In genomic region chr4:153321085-153321484, GRCm38 (mm10) we compare ENCODE assay signal across 29 mouse cellular contexts.
DNase-seq lines count a peak whose midpoint lies in the region; ATAC-seq lines count a peak whose summit lies in the region.
"Had no signal": no experiment of that assay in that cellular context is flagged by ENCODE, and none has a peak within 500 bp of the region (broad histone marks: within the 10 kb centered on the region; RNA-seq: fewer than 3 reads in every experiment).

No protein-coding gene starts in this region.

- no peaks in the 10 kb centered on the region for H3K9me3 ChIP-seq in hindbrain, embryonic 13.5 days
- H3K9me3 ChIP-seq in hindbrain, embryonic 11.5 days (ENCODE audit: control insufficient read depth, low read length): no peaks in the 10 kb centered on the region
- H3K9me3 ChIP-seq in neural tube, embryonic 13.5 days: 0 out of 2 replicates have a peak, but pooled peaks cover 8% of the 10 kb centered on the region
- H3K9me3 ChIP-seq in hindbrain, embryonic 16.5 days (ENCODE audit: control insufficient read depth, low read length): no peaks in the 10 kb centered on the region
- H3K9me3 ChIP-seq in neural tube, embryonic 15.5 days (replicated peaks): no peaks in the 10 kb centered on the region
- H3K9me3 ChIP-seq: embryonic facial prominence, embryonic 10.5 days; heart, embryonic 13.5 days; limb, embryonic 13.5 days; neural tube, embryonic 12.5 days had no signal

- H3K9ac ChIP-seq in hindbrain, embryonic 13.5 days: no peak overlapping the region
- H3K9ac ChIP-seq in hindbrain, embryonic 11.5 days (ENCODE audit: low read depth, low read length): no peak overlapping the region
- no peak overlapping the region for H3K9ac ChIP-seq in neural tube, embryonic 13.5 days
- no peak overlapping the region for H3K9ac ChIP-seq in hindbrain, embryonic 16.5 days (ENCODE audit: low read depth, low read length)
- no peak overlapping the region for H3K9ac ChIP-seq in neural tube, embryonic 15.5 days (replicated peaks)
- H3K9ac ChIP-seq: heart, embryonic 13.5 days; limb, embryonic 13.5 days; liver, embryonic 12.5 days; neural tube, embryonic 12.5 days had no signal

- peaks cover 26% of the 10 kb centered on the region for H3K4me1 ChIP-seq in hindbrain, embryonic 13.5 days (replicated peaks)
- no peaks in the 10 kb centered on the region for H3K4me1 ChIP-seq in hindbrain, embryonic 11.5 days (replicated peaks; ENCODE audit: control insufficient read depth, insufficient read depth, low read length)
- peaks cover 17% of the 10 kb centered on the region; the same call in 1 of the 2 replicates for H3K4me1 ChIP-seq in neural tube, embryonic 13.5 days (replicated peaks)
- H3K4me1 ChIP-seq in hindbrain, embryonic 16.5 days (ENCODE audit: control insufficient read depth, insufficient read depth, low read depth, low read length): peaks cover 5% of the 10 kb centered on the region
- H3K4me1 ChIP-seq in neural tube, embryonic 15.5 days: peaks cover 23% of the 10 kb centered on the region

- DNase-seq in hindbrain, embryonic 11.5 days (ENCODE audit: low spot score): no peak
- no peak for DNase-seq in neural tube, embryonic 10.5 days (ENCODE audit: extremely low spot score, low spot score)
- DNase-seq: adrenal gland, adult 2 months; B cell, adult 2 months; cerebellum, adult 2 months; gastrocnemius, postnatal 36 days; heart, adult 2 months; heart, postnatal 14 days; kidney, adult 18-20 months; layer of hippocampus, adult 9-11 months; lung, adult 18-20 months; lung, postnatal 10 days; right cerebral cortex, adult 18-20 months; thymus, adult 2 months; thymus, postnatal 4 days had no signal

- H3K4me3 ChIP-seq in hindbrain, embryonic 13.5 days: no peak overlapping the region
- H3K4me3 ChIP-seq in hindbrain, embryonic 11.5 days (ENCODE audit: low read depth, low read length): no peak overlapping the region
- H3K4me3 ChIP-seq in neural tube, embryonic 13.5 days: no peak overlapping the region
- H3K4me3 ChIP-seq in hindbrain, embryonic 16.5 days (ENCODE audit: low read length): no peak overlapping the region
- no peak overlapping the region for H3K4me3 ChIP-seq in neural tube, embryonic 15.5 days (replicated peaks)
- H3K4me3 ChIP-seq: embryonic facial prominence, embryonic 10.5 days; heart, adult 2 months; heart, embryonic 13.5 days; limb, embryonic 13.5 days; liver, embryonic 12.5 days; neural tube, embryonic 12.5 days had no signal

- no peaks in the 10 kb centered on the region for H3K36me3 ChIP-seq in hindbrain, embryonic 13.5 days
- H3K36me3 ChIP-seq in hindbrain, embryonic 11.5 days (ENCODE audit: control insufficient read depth, insufficient read depth, low read length): no peaks in the 10 kb centered on the region
- H3K36me3 ChIP-seq in neural tube, embryonic 13.5 days: no peaks in the 10 kb centered on the region
- H3K36me3 ChIP-seq in hindbrain, embryonic 16.5 days (ENCODE audit: control insufficient read depth, insufficient read depth, low read length): no peaks in the 10 kb centered on the region
- no peaks in the 10 kb centered on the region for H3K36me3 ChIP-seq in neural tube, embryonic 15.5 days
- H3K36me3 ChIP-seq: embryonic facial prominence, embryonic 10.5 days; G1E; heart, embryonic 13.5 days; limb, embryonic 13.5 days; liver, embryonic 12.5 days; neural tube, embryonic 12.5 days had no signal

- ATAC-seq in hindbrain, embryonic 13.5 days (ENCODE audit: low FRiP score): no peak
- no peak for ATAC-seq in hindbrain, embryonic 11.5 days (ENCODE audit: low FRiP score)
- ATAC-seq in neural tube, embryonic 13.5 days (ENCODE audit: low read depth): no peak
- ATAC-seq in hindbrain, embryonic 16.5 days: peak; percentile 48; the same call in 1 of the 2 replicates
- ATAC-seq in neural tube, embryonic 15.5 days (ENCODE audit: low FRiP score): peak; percentile 48; the same call in 1 of the 2 replicates
- no peak for ATAC-seq in erythroblast, adult 5-6 weeks (replicated peaks; ENCODE audit: low FRiP score, poor library complexity, severe bottlenecking)
- ATAC-seq: liver, embryonic 12.5 days; Patski had no signal

- peak overlapping the region; percentile 55; the same call in 1 of the 2 replicates for H3K27ac ChIP-seq in hindbrain, embryonic 13.5 days
- no peak overlapping the region for H3K27ac ChIP-seq in hindbrain, embryonic 11.5 days (ENCODE audit: low read depth, low read length)
- peak overlapping the region; percentile 46 for H3K27ac ChIP-seq in neural tube, embryonic 13.5 days (replicated peaks)
- no peak overlapping the region for H3K27ac ChIP-seq in hindbrain, embryonic 16.5 days (ENCODE audit: low read depth, low read length)
- peak overlapping the region; percentile 49; the same call in 1 of the 2 replicates for H3K27ac ChIP-seq in neural tube, embryonic 15.5 days (replicated peaks)
- H3K27ac ChIP-seq: embryonic facial prominence, embryonic 10.5 days; heart, adult 2 months; heart, embryonic 13.5 days; kidney, postnatal 0 days; limb, embryonic 13.5 days; liver, embryonic 12.5 days; neural tube, embryonic 12.5 days had no signal

- no peak overlapping the region for H3K4me2 ChIP-seq in hindbrain, embryonic 13.5 days
- H3K4me2 ChIP-seq in hindbrain, embryonic 11.5 days (replicated peaks; ENCODE audit: low read depth, low read length): no peak overlapping the region
- no peak overlapping the region for H3K4me2 ChIP-seq in neural tube, embryonic 13.5 days
- peak overlapping the region; percentile 26 for H3K4me2 ChIP-seq in hindbrain, embryonic 16.5 days (ENCODE audit: low read length)
- no peak overlapping the region for H3K4me2 ChIP-seq in neural tube, embryonic 15.5 days
- H3K4me2 ChIP-seq: heart, embryonic 13.5 days; limb, embryonic 13.5 days; liver, embryonic 12.5 days; neural tube, embryonic 12.5 days had no signal

- WGBS in hindbrain, embryonic 13.5 days: 73% methylated on average over 10 of the region's 10 CpGs
- WGBS in hindbrain, embryonic 11.5 days: 86% methylated on average over 10 of the region's 10 CpGs
- WGBS in neural tube, embryonic 13.5 days: 68% methylated on average over 10 of the region's 10 CpGs
- WGBS in hindbrain, embryonic 16.5 days: 59% methylated on average over 10 of the region's 10 CpGs
- 51% methylated on average over 10 of the region's 10 CpGs for WGBS in neural tube, embryonic 15.5 days

- H3K27me3 ChIP-seq in hindbrain, embryonic 13.5 days: no peaks in the 10 kb centered on the region
- no peaks in the 10 kb centered on the region for H3K27me3 ChIP-seq in hindbrain, embryonic 11.5 days (ENCODE audit: control insufficient read depth, insufficient read depth, low read length)
- H3K27me3 ChIP-seq in neural tube, embryonic 13.5 days: no peaks in the 10 kb centered on the region
- H3K27me3 ChIP-seq in hindbrain, embryonic 16.5 days (replicated peaks; ENCODE audit: control insufficient read depth, insufficient read depth, low read length): no peaks in the 10 kb centered on the region
- H3K27me3 ChIP-seq in neural tube, embryonic 15.5 days (replicated peaks): no peaks in the 10 kb centered on the region
- H3K27me3 ChIP-seq: CH12.LX; heart, embryonic 13.5 days; liver, embryonic 12.5 days; neural tube, embryonic 12.5 days; Patski had no signal

Comparison
In these comparisons a context has a peak if more than half of its experiments do, and no peak if none do; other contexts are left out.
1. ATAC-seq: peak in hindbrain, embryonic 16.5 days (single experiment) and neural tube, embryonic 15.5 days (single experiment); none in hindbrain, embryonic 13.5 days (single experiment), hindbrain, embryonic 11.5 days (single experiment), neural tube, embryonic 13.5 days (single experiment) and erythroblast, adult 5-6 weeks (single experiment).
2. H3K27ac ChIP-seq: peak in hindbrain, embryonic 13.5 days (single experiment), neural tube, embryonic 13.5 days (single experiment) and neural tube, embryonic 15.5 days (single experiment); none in hindbrain, embryonic 11.5 days (single experiment) and hindbrain, embryonic 16.5 days (single experiment).